Mouse (Mus musculus): Measurements from ENCODE around the gene Atp5b.
"Not testable (repeated sequence)": the region's sequence is repeated elsewhere in the genome, so short reads cannot be mapped to it uniquely, and the experiment has no call there.

- not testable (repeated sequence) for TF ChIP-seq CTCF, EP300 (IDR thresholded peaks at IDR 0.05; ENCODE audit: low read depth)
Measured at GRCm38 (mm10) chr10:128052136-128052535, 30.9 kb upstream of the Atp5b start.
